Mouse (Mus musculus): Measurements from ENCODE around the gene Ifna16.

Gene Ifna16

GRCm38 (mm10) chr4:88676824-88677223 lies at the start of gene Ifna16:
TSS of gene Ifna16 (minus strand) at chr4:88676924.
- DNase-seq (ENCODE audit: low spot score) = no peak

GRCm38 (mm10) chr4:88723497-88724090 lies 46.9 kb upstream of the Ifna16 start:
- no peak for DNase-seq (ENCODE audit: low spot score)

- peak; percentile 76 for DNase-seq (ENCODE audit: low spot score)
Measured at GRCm38 (mm10) chr4:88721791-88722721, 45.3 kb upstream of the Ifna16 start, which contains the start of the genes Gm26566 and Klhl9. TSS of gene Gm26566 (plus strand) at chr4:88721805. TSS of gene Klhl9 (minus strand) at chr4:88722465.

GRCm38 (mm10) chr4:88718715-88719114 lies 42.0 kb upstream of the Ifna16 start:
- no peak for DNase-seq (ENCODE audit: low spot score)

DNA sequence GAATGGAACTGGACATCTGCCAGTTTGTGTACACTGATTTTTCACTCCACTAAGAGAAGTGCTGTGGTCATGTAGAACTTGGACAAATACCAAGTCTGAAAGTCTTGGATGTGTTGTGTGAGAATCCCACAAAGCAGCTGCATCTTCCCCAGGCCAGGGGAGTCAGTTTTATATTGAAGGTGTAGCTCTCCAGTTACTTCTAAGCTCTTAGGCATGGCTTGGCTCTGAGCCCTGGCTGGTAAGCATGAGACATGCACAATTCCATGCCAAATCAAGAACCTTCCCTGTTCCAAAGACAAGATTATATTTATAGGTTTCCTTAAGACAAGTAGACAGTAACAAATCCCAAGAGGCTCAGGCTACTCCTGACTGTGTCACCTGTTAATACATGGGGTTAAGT lies 38.3 kb upstream of the Ifna16 start:
- DNase-seq (ENCODE audit: low spot score) = no peak

DNA sequence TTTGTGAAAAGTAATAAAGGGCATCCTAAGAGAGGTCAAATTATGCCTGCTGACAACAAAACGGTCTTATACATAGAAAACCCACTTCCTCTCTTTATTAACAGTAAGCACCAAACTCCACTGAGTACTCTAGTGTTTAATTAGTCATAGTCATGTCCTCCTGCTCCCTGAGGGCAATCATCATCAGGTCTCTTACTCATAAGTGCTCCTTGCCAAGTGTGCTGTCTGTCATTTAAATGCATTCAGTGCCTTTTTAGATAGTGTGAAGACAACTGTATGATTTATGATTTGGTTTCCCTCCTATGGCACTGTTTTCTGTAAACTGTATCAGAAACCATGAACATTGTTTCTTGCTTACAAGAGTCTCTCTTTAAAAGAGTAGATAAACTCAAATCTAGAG lies 37.6 kb upstream of the Ifna16 start:
- DNase-seq (ENCODE audit: low spot score) = no peak

- no peak for DNase-seq (ENCODE audit: low spot score)
Measured at GRCm38 (mm10) chr4:88707128-88707826, 30.6 kb upstream of the Ifna16 start.

GRCm38 (mm10) chr4:88705924-88706323 lies 29.2 kb upstream of the Ifna16 start:
- DNase-seq (ENCODE audit: low spot score) = no peak

DNA sequence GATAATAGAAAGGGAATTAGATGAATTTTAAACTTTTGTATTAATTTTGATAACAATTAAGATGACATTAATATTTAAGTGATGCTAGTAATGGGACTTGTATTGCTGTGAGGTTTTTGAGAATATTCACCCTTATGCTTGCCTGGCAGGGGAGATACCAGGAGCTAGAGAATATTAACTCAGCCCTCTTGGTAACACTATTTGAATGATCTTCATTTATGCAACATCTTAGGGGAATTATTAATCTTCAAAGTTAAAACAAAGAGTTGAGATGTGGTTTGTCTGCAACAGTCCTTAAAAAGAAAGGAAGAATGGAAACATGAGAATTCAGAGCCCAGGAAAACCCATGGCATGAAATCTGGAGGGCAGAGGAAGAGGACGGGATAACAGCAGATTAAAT lies 22.6 kb upstream of the Ifna16 start:
- no peak for DNase-seq (ENCODE audit: low spot score)

DNA sequence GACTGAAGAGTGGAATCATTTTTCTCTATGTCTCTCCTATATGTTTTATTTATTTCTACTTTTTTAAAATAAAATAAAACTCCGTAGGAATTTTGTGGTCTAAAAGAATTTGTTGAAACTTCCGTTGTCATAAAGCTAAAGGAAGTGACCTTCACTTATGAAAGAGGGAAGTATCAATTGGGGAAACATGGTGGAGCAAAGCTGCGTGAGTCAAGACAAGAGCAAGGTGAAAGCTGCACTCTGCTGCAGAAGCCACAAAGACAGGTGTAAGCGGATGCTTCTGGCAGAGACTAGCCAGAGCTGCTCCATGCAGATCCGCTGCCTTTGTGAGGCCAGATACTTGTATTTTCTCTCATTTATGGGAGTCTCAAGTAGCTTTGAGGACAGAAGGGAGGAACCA lies 22.1 kb upstream of the Ifna16 start:
- DNase-seq (ENCODE audit: low spot score) = no peak

DNA sequence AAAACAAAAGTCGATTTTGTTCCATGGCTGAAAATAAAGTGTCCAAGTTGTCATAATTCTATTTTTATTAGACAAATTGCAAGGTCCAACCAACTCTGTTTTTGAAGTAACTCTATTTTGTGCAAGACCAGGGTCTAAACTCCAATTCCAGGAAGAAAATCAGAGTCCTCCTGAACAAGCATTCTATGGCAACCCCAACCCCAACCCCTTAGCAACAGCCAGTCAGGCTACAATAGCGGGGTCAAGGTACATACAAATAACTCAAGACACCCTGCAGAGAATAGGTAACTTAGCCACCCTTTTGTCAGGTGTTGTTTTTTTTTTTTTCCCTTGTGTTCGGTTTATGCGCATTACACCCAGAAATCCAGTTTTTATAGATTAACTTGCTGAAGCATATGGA lies 21.0 kb upstream of the Ifna16 start:
- no peak for DNase-seq (ENCODE audit: low spot score)

- DNase-seq (ENCODE audit: low spot score) = no peak
Measured at GRCm38 (mm10) chr4:88697108-88697507, 20.4 kb upstream of the Ifna16 start.

DNA sequence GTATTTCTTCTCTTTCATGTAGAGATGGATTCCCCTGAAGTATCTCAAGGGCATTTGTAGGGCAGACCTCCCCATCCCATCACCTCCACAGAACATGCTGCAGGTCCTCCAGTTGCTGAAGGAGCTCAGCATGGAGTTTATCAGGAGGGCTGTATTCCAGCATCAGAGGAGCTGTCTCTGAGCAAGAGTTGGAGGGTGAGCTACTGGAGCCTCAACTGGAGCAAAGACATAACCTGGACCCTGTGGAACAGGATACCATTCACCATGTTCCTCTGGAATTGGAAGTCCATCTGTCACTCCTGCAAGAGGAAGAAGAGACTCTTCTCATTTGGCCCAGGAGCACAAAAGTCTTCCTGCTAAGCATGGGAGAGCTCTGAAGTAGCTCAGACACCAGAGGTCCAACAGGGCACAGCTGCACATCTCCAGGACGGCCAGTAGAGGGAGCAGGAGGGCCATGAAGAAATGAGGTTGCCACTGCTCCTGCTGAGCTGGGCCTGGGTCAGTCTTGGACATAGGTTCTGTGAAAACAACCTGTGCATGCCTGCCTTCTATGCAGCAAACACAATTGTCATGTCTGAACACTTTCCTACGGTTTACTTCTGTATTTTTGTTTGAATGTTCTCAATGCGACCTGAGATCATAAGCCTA lies 19.6 kb upstream of the Ifna16 start:
- peak; percentile 57 for DNase-seq (ENCODE audit: low spot score)

DNA sequence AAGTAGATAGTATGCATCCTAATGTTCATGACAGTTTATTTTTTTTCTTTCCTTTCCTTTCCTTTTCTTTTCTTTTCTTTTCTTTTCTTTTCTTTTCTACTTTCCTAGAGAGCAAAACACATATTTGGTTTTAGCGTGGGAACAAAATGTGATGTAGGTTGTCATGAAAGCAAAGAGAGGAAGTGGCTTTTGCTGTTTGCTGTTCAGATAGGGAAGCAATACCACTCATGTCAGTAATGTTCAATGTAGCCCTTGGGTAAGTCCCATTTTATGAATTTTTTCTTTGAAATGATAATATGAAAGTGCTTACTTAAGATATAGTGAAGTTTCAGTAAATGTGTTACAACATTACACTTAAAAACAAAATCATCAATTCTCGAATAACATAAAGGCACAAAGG lies 16.7 kb upstream of the Ifna16 start:
- DNase-seq (ENCODE audit: low spot score) = no peak

DNA sequence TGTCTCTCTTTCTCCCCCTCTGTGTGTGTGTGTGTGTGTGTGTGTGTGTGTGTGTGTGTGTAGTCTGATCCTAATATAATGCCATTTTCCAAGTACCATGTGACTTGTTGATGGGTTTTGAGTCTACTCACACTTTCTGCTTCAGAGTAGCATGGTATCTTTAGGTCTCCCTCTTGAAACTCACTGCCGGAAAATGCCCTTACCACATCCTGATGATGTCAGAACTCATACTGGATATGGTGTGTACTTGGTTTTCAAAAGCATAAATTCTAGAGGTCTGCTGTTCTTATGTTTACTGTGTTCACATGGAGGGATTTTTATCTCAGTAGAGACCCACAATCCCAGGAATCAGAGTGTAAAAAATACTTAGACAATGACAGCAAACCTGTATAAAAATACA lies 15.8 kb upstream of the Ifna16 start:
- DNase-seq (ENCODE audit: low spot score) = no peak

GRCm38 (mm10) chr4:88691259-88691658 lies 14.5 kb upstream of the Ifna16 start, which contains the start of gene Ifnab:
TSS of gene Ifnab (minus strand) at chr4:88691359.
- DNase-seq (ENCODE audit: low spot score) = no peak

- no peak for DNase-seq (ENCODE audit: low spot score)
Measured at GRCm38 (mm10) chr4:88683812-88684211, 7.1 kb upstream of the Ifna16 start, which contains the start of gene Ifna2. TSS of gene Ifna2 (minus strand) at chr4:88683912.

DNA sequence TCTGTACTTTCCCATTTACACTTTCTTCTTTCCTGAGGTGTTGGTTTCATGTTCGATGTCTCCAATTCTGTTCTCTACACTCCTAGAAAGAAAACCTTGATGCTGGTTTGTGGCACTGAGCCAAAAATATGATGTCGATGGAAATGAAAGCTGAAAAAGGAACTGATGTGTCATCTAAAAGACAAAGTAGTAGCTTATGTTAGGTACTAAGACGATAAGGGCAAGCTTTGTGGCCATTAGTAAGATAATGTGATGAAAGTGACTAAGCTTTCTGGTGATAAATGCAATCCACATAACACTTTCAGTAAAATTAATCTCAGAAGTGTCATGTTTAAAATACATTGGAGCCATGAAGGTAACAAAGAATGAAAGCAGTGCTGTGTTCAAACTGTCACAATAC lies 4.6 kb upstream of the Ifna16 start:
- no peak for DNase-seq (ENCODE audit: low spot score)

GRCm38 (mm10) chr4:88680362-88680761 lies 3.6 kb upstream of the Ifna16 start:
- no peak for DNase-seq (ENCODE audit: low spot score)

DNA sequence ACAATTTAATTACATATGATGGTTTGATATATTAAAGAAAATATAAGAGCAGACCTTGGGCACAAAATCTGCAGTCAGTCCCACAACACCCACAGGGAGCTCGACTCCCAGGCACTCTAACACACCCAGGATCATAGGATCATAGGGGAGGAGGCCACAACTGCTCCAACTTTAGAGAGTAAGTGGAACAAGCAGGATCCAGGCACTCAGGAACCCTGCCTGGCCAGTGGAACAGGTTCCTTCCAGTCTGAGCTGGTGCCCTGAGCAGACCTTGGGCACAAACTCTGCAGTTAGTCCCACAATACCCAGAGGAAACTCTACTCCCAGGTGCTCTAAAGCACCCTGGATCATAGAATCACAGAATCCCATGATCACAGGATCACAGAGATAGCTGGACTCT lies 21.3 kb downstream of the Ifna16 start:
- no peak for DNase-seq (ENCODE audit: low spot score)

GRCm38 (mm10) chr4:88653644-88654043 lies 23.1 kb downstream of the Ifna16 start:
- no peak for DNase-seq (ENCODE audit: low spot score)

DNA sequence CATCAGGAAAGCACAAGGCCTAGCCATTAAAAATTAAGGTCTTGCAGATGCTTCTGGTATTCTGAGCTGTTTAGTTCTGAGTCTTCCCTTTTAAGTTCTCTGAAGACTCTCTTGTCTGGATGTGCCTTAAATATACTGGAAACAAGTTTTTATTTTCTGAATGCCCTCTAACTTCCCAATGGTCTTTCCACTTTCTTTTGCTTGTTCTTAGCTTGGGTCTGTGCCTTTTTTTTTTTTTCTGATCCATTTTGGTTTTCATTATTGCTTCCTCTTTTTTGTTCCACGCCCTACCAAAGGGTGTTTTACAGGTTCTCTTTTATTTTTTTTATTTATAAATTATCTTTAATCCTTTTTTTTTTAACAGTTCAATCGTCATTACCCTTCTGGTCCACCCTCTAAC lies 32.4 kb downstream of the Ifna16 start, which contains the start of gene Ifna13:
Ifna13 (minus strand) TSS at position 101 of the 400 bp plus-strand sequence.
- DNase-seq (ENCODE audit: low spot score) = no peak
